Mouse (Mus musculus) myocyte (in vitro differentiated cells): ENCODE data around the gene Mbd3.

Source experiments
- POLR2A ChIP-seq: IDR thresholded peaks from one replicate; pipeline ENCODE4 v1.6.1; 2011; ENCODE audit warnings: low read depth, mild to moderate bottlenecking, control low read depth, moderate library complexity; ENCODE audit not compliant: insufficient read length
- TCF3 ChIP-seq: IDR thresholded peaks from one replicate; pipeline ENCODE4 v1.6.1; 2011; ENCODE audit warnings: low read depth, control low read depth; ENCODE audit not compliant: insufficient read length

- no peak for TF ChIP-seq POLR2A
- no peak for TF ChIP-seq TCF3
Measured at GRCm38 (mm10) chr10:80384115-80384639, 15.2 kb downstream of the Mbd3 start.
